Mouse (Mus musculus) thymus, adult 2 months (tissue): Measurements from ENCODE around the gene Rrp15. TPM values are rescaled to one million over a fixed set of nuclear protein-coding genes. Genes with fewer than 3 reads are reported as not detected.

ENCODE experiments used
- DNase-seq: peaks from one replicate; pipeline ENCODE4 v3.0.0; 2021
- H3K27ac ChIP-seq: fragments of 200-500 bp; 2 replicates; pipeline ENCODE4 v1.5.1; 2012; ENCODE audit warnings: low read length, control low read depth; ENCODE audit not compliant: control insufficient read depth, insufficient read depth
- H3K27me3 ChIP-seq: fragments of 200-500 bp; 2 replicates; pipeline ENCODE4 v1.6.1; 2012; ENCODE audit warnings: mild to moderate bottlenecking, low read length, moderate library complexity, mixed read lengths; ENCODE audit not compliant: control insufficient read depth, insufficient read depth
- H3K36me3 ChIP-seq: fragments of 200-500 bp; 2 replicates; pipeline ENCODE4 v1.6.1; 2012; ENCODE audit warnings: mild to moderate bottlenecking, low read length, moderate library complexity; ENCODE audit not compliant: control insufficient read depth, insufficient read depth
- H3K4me1 ChIP-seq: fragments of 200-500 bp; replicated peaks from 2 replicates; pipeline ENCODE4 v1.6.1; 2012; ENCODE audit warnings: low read length; ENCODE audit not compliant: control insufficient read depth, insufficient read depth
- H3K4me3 ChIP-seq: fragments of 200-500 bp; 2 replicates; pipeline ENCODE4 v1.5.1; 2012; ENCODE audit warnings: mild to moderate bottlenecking, low read length, control low read depth, moderate library complexity; ENCODE audit not compliant: control insufficient read depth, insufficient read depth
- CTCF ChIP-seq: fragments of 200-500 bp; IDR thresholded peaks from 2 replicates; pipeline ENCODE4 v1.5.1; 2012; ENCODE audit warnings: mild to moderate bottlenecking, control low read depth, low read length, moderate library complexity, borderline replicate concordance; ENCODE audit not compliant: control insufficient read depth, poor library complexity, insufficient read depth; ENCODE audit errors: extremely low read depth
- POLR2A ChIP-seq: fragments of 200-500 bp; IDR thresholded peaks from 2 replicates; pipeline ENCODE4 v1.6.1; 2012; ENCODE audit warnings: mild to moderate bottlenecking, low read length, control low read depth, moderate library complexity; ENCODE audit not compliant: control insufficient read depth, poor library complexity, insufficient read depth; ENCODE audit errors: extremely low read depth
- WGBS: fragments of 180-500 bp; shearing (Covaris S2); methylation state at CpG from one replicate; pipeline ENCODE4 v1.1.7; 2018; 5-methylcytosine and 5-hydroxymethylcytosine counted together
- polyA plus RNA-seq: library from polyadenylated mRNA; depleted of rRNA; stranded (reverse); fragments of >200 nt; gene quantifications from 2 replicates; pipeline ENCODE4 v1.2.3, GENCODE M21; 2012; rRNA removed

Gene Rrp15
- 3.2 and 3.3 TPM in 2 replicates for polyA plus RNA-seq

DNA sequence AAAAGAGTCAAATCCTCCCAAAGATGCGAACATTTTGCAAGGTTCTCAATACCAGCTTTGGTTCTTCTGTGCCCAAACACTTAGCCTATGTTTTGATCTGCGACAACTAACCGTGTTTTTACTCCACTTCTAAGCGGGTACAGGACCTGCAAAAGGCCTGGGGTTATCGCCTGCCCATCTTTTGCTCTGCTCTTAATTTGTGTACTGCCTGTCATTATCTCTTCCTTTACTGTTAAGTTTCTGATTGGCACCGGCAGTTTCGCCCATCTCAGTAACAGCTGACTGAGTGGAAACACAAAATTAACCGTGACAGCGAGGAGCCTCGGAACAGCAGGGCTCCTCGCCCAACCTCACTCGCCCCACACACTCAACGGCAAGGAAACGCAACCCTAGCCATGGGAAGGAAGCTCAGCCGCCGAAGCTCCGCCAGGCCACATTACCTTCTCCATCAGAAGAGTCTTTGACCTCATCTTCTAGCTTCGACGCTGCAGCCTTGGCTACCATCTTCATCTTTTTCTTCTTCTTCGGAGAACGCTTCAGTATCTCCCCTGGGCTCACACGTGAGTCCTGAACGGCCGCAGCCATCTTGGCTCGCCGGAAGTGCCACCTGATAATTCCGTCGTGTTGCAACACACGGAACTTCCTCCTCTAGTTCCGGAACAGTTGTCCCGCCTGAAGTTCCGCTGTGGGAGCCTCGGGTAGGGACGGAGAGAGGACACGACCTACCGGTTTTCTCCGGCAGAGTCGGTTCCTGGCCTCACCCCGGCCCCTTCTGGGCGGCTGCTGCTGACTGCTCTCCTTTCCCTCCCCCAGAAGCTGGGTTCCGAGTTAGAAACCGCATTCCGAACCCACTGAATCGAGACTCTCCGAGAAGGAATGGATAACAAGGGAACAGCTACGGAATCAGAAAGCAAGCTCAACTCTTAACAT, at the start of gene Rrp15:
Rrp15 (minus strand) TSS at position 635 of the 930 bp plus-strand sequence.
- TF ChIP-seq CTCF = no peak
- TF ChIP-seq POLR2A = no peak
- peak; percentile 83 for DNase-seq
- WGBS = under 1% methylated on average over 46 of the region's 46 CpGs

DNA sequence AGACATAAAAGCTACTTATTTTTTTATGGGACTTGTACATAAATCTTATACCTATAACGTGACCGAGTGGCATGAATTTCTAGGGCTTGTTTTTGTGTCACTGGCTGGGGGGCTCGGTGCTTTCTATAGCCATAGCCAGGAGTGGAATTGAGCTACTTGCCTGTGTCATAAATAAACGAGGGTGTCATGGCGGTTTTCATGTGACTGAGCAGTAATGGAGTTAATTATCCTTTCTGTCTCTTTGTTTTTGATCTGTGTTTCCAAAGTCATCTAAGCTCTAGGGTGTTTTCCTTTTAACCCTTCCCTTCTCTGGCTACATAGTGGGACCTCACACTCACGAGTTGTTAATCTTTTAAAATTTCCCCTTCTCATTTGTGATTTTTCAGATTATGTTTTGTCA, 48.8 kb upstream of the Rrp15 start:
- Histone ChIP-seq H3K27ac (no peak overlapping the region), H3K36me3 (no peaks in the 10 kb centered on the region), H3K27me3 (no peaks in the 10 kb centered on the region), H3K4me1 (no peaks in the 10 kb centered on the region), H3K4me3 (no peak overlapping the region)
- no peak for DNase-seq
- TF ChIP-seq POLR2A = no peak
- TF ChIP-seq CTCF = no peak
- 82% methylated on average over 6 of the region's 6 CpGs for whole genome bisulfite sequencing

More for the DNA sequence above, at the start of gene Rrp15:
- Histone ChIP-seq H3K27me3 (no peaks in the 10 kb centered on the region), H3K27ac (peak within 1 kb of the TSS; percentile 24; the same call in 1 of the 2 replicates), H3K4me3 (peak within 1 kb of the TSS; percentile 68), H3K36me3 (no peaks in the 10 kb centered on the region), H3K4me1 (peaks cover 4% of the 10 kb centered on the region; the same call in 1 of the 2 replicates)

DNA sequence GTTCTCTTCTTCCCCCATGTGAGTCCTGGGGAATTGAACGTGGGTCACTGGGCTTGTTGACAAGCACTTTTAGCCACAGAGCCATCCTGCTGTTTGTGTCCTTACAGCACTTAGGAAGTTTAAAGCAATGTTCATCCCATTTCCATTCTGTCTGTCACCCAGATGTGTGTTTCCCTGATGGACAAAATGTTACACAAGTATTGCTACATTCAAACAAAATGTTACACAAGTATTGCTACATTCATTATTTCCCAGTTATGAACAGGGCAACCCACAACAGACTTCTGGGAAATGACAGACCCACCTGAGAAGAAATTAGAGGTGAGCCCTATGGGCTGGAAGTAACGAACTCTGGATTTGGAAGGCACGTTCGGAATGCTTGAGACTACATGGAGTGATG, 36.2 kb upstream of the Rrp15 start:
- H3K27ac ChIP-seq = no peak overlapping the region
- H3K27me3 ChIP-seq = no peaks in the 10 kb centered on the region
- H3K4me3 ChIP-seq = no peak overlapping the region
- DNase-seq = no peak
- WGBS = 91% methylated on average over 4 of the region's 4 CpGs
- no peaks in the 10 kb centered on the region for H3K4me1 ChIP-seq
- TF ChIP-seq POLR2A (no peak), CTCF (no peak)
- H3K36me3 ChIP-seq = no peaks in the 10 kb centered on the region

DNA sequence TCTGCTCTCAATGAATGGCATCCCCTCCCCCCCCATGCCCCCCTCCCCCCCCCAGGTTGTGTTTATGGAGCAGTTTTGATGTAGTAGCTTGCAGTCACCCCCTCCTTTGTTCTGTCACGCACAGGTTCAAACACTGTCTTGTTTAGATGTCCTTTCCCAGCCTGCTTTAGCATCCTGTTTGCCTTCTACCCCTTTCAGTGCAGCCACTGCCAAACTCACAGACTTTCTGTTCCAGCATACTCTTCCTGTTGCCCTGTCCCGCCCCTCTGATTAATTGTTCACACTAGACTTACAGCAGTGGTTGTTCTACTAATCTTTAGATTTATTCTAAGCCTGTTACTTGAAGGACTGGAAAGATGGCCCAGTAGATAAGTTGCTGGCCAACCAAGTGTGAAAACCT, 31.7 kb upstream of the Rrp15 start:
- WGBS = 46% methylated on average over 2 of the region's 2 CpGs
- Histone ChIP-seq H3K4me1 (no peaks in the 10 kb centered on the region), H3K27ac (no peak overlapping the region), H3K36me3 (no peaks in the 10 kb centered on the region), H3K27me3 (no peaks in the 10 kb centered on the region), H3K4me3 (no peak overlapping the region)
- DNase-seq = no peak
- no peak for TF ChIP-seq CTCF
- TF ChIP-seq POLR2A = no peak

DNA sequence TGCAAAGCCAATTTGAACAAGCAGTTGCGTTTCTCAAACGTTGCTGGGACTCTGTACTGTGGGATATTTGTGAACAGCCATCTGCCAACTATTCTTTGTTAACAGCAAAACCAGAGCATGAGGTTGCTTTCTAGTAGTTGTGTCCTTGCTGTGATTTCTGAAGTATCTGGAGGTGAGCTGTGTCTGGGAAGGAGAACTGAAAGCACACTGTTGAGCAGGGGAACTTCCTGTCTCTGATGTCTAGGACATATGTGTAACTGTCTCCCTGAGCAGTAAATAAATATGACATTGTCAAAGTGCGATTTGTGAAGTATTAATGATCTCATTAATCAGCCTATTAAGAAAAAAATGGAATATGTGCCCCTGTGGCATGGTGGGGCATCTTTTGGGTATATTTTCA, 24.0 kb upstream of the Rrp15 start:
- WGBS = 67% methylated on average over 3 of the region's 3 CpGs
- no peaks in the 10 kb centered on the region for H3K27me3 ChIP-seq
- H3K4me1 ChIP-seq = no peaks in the 10 kb centered on the region
- no peak overlapping the region for H3K27ac ChIP-seq
- H3K36me3 ChIP-seq = no peaks in the 10 kb centered on the region
- TF ChIP-seq CTCF (no peak), POLR2A (no peak)
- DNase-seq = no peak
- no peak overlapping the region for H3K4me3 ChIP-seq

DNA sequence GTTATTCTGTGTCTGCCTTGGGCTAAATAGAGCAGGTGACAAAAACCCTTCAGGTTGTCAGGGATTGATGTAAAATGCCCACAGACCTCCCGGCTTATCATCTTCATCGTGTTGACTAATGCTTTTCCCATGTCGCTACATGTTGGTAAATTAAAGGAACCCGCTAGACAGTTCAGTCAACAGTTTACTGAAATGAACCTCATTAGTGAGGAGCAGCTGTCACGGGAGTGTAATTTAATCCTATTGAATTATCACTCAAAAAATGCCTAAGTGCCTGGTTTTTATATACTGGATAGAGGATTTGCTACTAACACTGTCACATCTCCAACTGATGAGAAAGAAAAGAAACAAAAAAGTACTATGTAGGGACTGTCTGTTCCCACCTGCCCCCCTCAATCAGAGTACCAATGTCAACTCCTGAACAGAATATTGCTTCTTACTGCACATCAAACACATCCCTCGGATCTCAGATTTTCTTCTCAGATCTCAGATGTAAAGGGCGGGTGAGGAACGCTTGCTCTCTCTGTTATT, 23.5 kb upstream of the Rrp15 start:
- no peak overlapping the region for H3K4me3 ChIP-seq
- no peaks in the 10 kb centered on the region for H3K36me3 ChIP-seq
- DNase-seq = no peak
- TF ChIP-seq CTCF (no peak), POLR2A (no peak)
- H3K27ac ChIP-seq = no peak overlapping the region
- no peaks in the 10 kb centered on the region for H3K4me1 ChIP-seq
- no peaks in the 10 kb centered on the region for H3K27me3 ChIP-seq
- 89% methylated on average over 8 of the region's 8 CpGs for WGBS
